Mouse (Mus musculus) MEL (cell line): ENCODE results near the gene Numa1. TPM values are rescaled to one million over a fixed set of nuclear protein-coding genes. Genes with fewer than 3 reads are reported as not detected.

Experiments
- DNase-seq: peaks from one replicate; pipeline ENCODE4 v3.0.0; 2011; ENCODE audit warnings: low read depth, low spot score
- H3K27ac ChIP-seq: 2 replicates; pipeline ENCODE4 v1.5.1; 2012; ENCODE audit warnings: low read depth, mild to moderate bottlenecking, control low read depth, low read length, moderate library complexity; ENCODE audit not compliant: control insufficient read depth
- H3K27me3 ChIP-seq, 2 experiments: fragments of 150-350 bp in 1 of 2; sonication (generic) in 1 of 2; 2 replicates each; pipeline ENCODE4 v1.6.1; 2012; ENCODE audit warnings: low read length in 2 of 2, mild to moderate bottlenecking in 2 of 2, improper control_type of control experiment in 1 of 2, moderate library complexity in 1 of 2; ENCODE audit not compliant: insufficient read depth in 2 of 2, control insufficient read depth in 1 of 2
- H3K36me3 ChIP-seq, 2 experiments: 2 replicates each; pipeline ENCODE4 v1.6.1; 2012 to 2014; ENCODE audit warnings: low read length in 2 of 2, improper control_type of control experiment in 1 of 2, inconsistent platforms in 1 of 2, mild to moderate bottlenecking in 1 of 2; ENCODE audit not compliant: insufficient read depth in 2 of 2, control insufficient read depth in 1 of 2
- H3K4me1 ChIP-seq, 2 experiments: fragments of 150-350 bp in 1 of 2; sonication (generic) in 1 of 2; 2 replicates each; pipeline ENCODE4 v1.6.1; 2012; ENCODE audit warnings: low read length in 2 of 2, improper control_type of control experiment in 1 of 2, mild to moderate bottlenecking in 1 of 2; ENCODE audit not compliant: insufficient read depth in 2 of 2, control insufficient read depth in 1 of 2
- H3K4me3 ChIP-seq, 2 experiments: fragments of 150-350 bp in 1 of 2; sonication (generic) in 1 of 2; 2 replicates each; pipeline ENCODE4 v1.5.1; 2012; ENCODE audit warnings: low read depth in 2 of 2, low read length in 2 of 2, mild to moderate bottlenecking in 2 of 2, moderate library complexity in 2 of 2, control low read depth in 1 of 2, improper control_type of control experiment in 1 of 2; ENCODE audit not compliant: control insufficient read depth in 1 of 2, insufficient read depth in 1 of 2
- H3K79me2 ChIP-seq: 2 replicates; pipeline ENCODE4 v1.6.1; 2012; ENCODE audit warnings: mild to moderate bottlenecking, low read length, moderate library complexity; ENCODE audit not compliant: control insufficient read depth, poor library complexity, insufficient read depth
- H3K9ac ChIP-seq: 2 replicates; pipeline ENCODE4 v1.6.1; 2012; ENCODE audit warnings: low read depth, mild to moderate bottlenecking, control low read depth, low read length, moderate library complexity; ENCODE audit not compliant: control insufficient read depth, poor library complexity, severe bottlenecking
- H3K9me3 ChIP-seq: fragments of 150-350 bp; sonication (generic); replicated peaks from 2 replicates; pipeline ENCODE4 v1.6.1; 2012; ENCODE audit warnings: mild to moderate bottlenecking, low read length, improper control_type of control experiment, moderate library complexity; ENCODE audit not compliant: insufficient read depth
- BHLHE40 ChIP-seq: IDR thresholded peaks from 2 replicates; pipeline ENCODE4 v1.6.1; 2012; ENCODE audit warnings: low read depth, mild to moderate bottlenecking, inconsistent platforms, low read length, improper control_type of control experiment, borderline replicate concordance
- CHD1 ChIP-seq: IDR thresholded peaks from 2 replicates; pipeline ENCODE4 v1.6.1; 2012; ENCODE audit warnings: low read depth, mild to moderate bottlenecking, inconsistent platforms, low read length, improper control_type of control experiment
- CHD2 ChIP-seq: IDR thresholded peaks from 2 replicates; pipeline ENCODE4 v1.6.1; 2011; ENCODE audit warnings: low read length, improper control_type of control experiment
- CTCF ChIP-seq, 3 experiments: IDR thresholded peaks in 2 of 3; conservative IDR thresholded peaks in 1 of 3; 2 replicates each; pipeline ENCODE4 v1.5.1; 2011 to 2012; ENCODE audit warnings: low read length in 3 of 3, low read depth in 2 of 3, mild to moderate bottlenecking in 2 of 3, improper control_type of control experiment in 1 of 3, inconsistent platforms in 1 of 3, mixed read lengths in 1 of 3, moderate library complexity in 1 of 3; ENCODE audit not compliant: control insufficient read depth in 1 of 3, insufficient read depth in 1 of 3, poor library complexity in 1 of 3, severe bottlenecking in 1 of 3
- E2F4 ChIP-seq: IDR thresholded peaks from 2 replicates; pipeline ENCODE4 v1.6.1; 2011; ENCODE audit warnings: low read depth, low read length, improper control_type of control experiment, borderline replicate concordance
- EP300 ChIP-seq, 2 experiments: IDR thresholded peaks; 2 replicates each; pipeline ENCODE4 v1.6.1; 2011; ENCODE audit warnings: improper control_type of control experiment in 2 of 2, low read length in 2 of 2, low read depth in 1 of 2, mild to moderate bottlenecking in 1 of 2
- GATA1 ChIP-seq: IDR thresholded peaks from 2 replicates; pipeline ENCODE4 v1.6.1; 2011; ENCODE audit warnings: low read depth, low read length, improper control_type of control experiment
- HCFC1 ChIP-seq: IDR thresholded peaks from 2 replicates; pipeline ENCODE4 v1.6.1; 2012; ENCODE audit warnings: low read depth, mild to moderate bottlenecking, inconsistent platforms, low read length, improper control_type of control experiment, moderate library complexity
- JUND ChIP-seq: IDR thresholded peaks from 2 replicates; pipeline ENCODE4 v1.6.1; 2011; ENCODE audit warnings: low read depth, mild to moderate bottlenecking, improper control_type of control experiment, low read length
- MAFK ChIP-seq: IDR thresholded peaks from 2 replicates; pipeline ENCODE4 v1.6.1; 2011; ENCODE audit warnings: low read depth, mild to moderate bottlenecking, low read length, improper control_type of control experiment, borderline replicate concordance
- MAZ ChIP-seq: IDR thresholded peaks from 2 replicates; pipeline ENCODE4 v1.6.1; 2012; ENCODE audit warnings: low read depth, mild to moderate bottlenecking, inconsistent platforms, low read length, improper control_type of control experiment
- MEF2A ChIP-seq: IDR thresholded peaks from 2 replicates; pipeline ENCODE4 v1.6.1; 2014; ENCODE audit warnings: low read depth, mild to moderate bottlenecking, inconsistent platforms, low read length, improper control_type of control experiment; ENCODE audit not compliant: poor library complexity, insufficient replicate concordance, severe bottlenecking; ENCODE audit errors: extremely low read depth
- MXI1 ChIP-seq: IDR thresholded peaks from 2 replicates; pipeline ENCODE4 v1.6.1; 2011; ENCODE audit warnings: mild to moderate bottlenecking, low read depth, low read length, improper control_type of control experiment
- MYC ChIP-seq: IDR thresholded peaks from 2 replicates; pipeline ENCODE4 v1.6.1; 2011; ENCODE audit warnings: low read depth, mild to moderate bottlenecking, low read length, improper control_type of control experiment, moderate library complexity
- NRF1 ChIP-seq: IDR thresholded peaks from 2 replicates; pipeline ENCODE4 v1.6.1; 2014; ENCODE audit warnings: low read depth, mild to moderate bottlenecking, inconsistent platforms, low read length, improper control_type of control experiment, moderate library complexity; ENCODE audit not compliant: poor library complexity, insufficient read depth, severe bottlenecking
- POLR2A ChIP-seq, 2 experiments: IDR thresholded peaks; 2 replicates each; pipeline ENCODE4 v1.6.1; 2011 to 2012; ENCODE audit warnings: low read length in 2 of 2, mild to moderate bottlenecking in 2 of 2, control low read depth in 1 of 2, improper control_type of control experiment in 1 of 2, low read depth in 1 of 2, moderate library complexity in 1 of 2; ENCODE audit not compliant: control insufficient read depth in 1 of 2, insufficient read depth in 1 of 2, poor library complexity in 1 of 2
- RAD21 ChIP-seq: IDR thresholded peaks from 2 replicates; pipeline ENCODE4 v1.6.1; 2011; ENCODE audit warnings: mild to moderate bottlenecking, low read depth, low read length, improper control_type of control experiment
- SIN3A ChIP-seq: IDR thresholded peaks from 2 replicates; pipeline ENCODE4 v1.6.1; 2012; ENCODE audit warnings: low read length, improper control_type of control experiment, inconsistent platforms
- SMC3 ChIP-seq: IDR thresholded peaks from 2 replicates; pipeline ENCODE4 v1.6.1; 2011; ENCODE audit warnings: low read depth, low read length, improper control_type of control experiment
- TAL1 ChIP-seq: IDR thresholded peaks from 2 replicates; pipeline ENCODE4 v1.6.1; 2012; ENCODE audit warnings: mild to moderate bottlenecking, inconsistent platforms, low read length, moderate library complexity, mixed read lengths
- ZMIZ1 ChIP-seq: IDR thresholded peaks from 2 replicates; pipeline ENCODE4 v1.6.1; 2012; ENCODE audit warnings: low read depth, mild to moderate bottlenecking, inconsistent platforms, low read length, improper control_type of control experiment, moderate library complexity
- polyA plus RNA-seq, 2 experiments: library from polyadenylated mRNA; stranded (reverse) in 1 of 2; unstranded in 1 of 2; fragments of >175 nt in 1 of 2; fragments of >200 nt in 1 of 2; gene quantifications; 2 replicates each; pipeline versions ENCODE4 v1.2.1 to v1.2.4; 2012; ENCODE audit warnings: low replicate concordance in 2 of 2, low read depth in 1 of 2; ENCODE audit not compliant: insufficient read length in 2 of 2, insufficient read depth in 1 of 2, missing spikeins in 1 of 2
- total RNA-seq: library from RNA; depleted of rRNA; stranded (reverse); fragments of 300-350 nt; gene quantifications from 2 replicates; pipeline ENCODE4 v1.2.3, GENCODE M21; 2012

Gene Numa1
- total and polyA plus RNA-seq, 3 experiments, result 48.7 to 91.2 (median 50.0) TPM

DNA sequence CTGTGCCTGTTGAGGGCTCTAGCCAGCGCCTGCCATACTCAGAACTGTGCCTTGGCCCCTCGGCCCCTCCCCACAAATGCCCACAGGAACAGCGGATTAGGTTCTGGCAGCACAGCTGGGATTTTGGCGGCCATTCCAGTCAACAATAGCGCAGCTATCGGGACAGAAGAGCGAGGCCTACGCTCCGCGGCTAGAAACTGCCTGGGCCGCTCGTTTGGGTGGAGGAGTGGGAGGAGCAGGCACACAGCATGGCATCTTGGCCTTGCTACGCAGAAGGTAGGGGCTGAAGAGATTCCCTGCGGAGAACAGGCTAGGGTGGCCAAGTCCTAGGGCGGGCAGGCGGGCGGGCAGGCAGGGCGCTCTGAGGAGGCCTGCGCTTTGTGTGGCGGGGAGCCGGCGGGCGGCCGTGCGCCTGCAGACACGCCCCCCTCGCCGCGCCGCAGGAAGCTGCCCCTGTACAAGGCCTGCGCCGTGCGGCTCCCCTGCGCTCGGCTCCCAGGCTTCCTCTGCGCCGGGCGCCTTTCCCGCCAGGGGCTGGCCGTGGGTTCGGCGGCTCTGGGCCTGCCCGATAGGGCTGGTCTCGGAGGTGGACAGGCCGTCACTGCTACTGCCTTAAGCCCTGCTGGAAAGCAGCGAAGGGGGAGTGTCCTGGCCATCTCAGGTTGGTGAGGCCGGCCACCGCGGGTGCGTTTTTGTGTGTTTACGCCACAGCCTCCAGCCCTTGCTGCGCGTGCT is 36.0 kb downstream of the Numa1 start:
- Histone ChIP-seq H3K27ac (peak overlapping the region; percentile 92), H3K4me3 (peak overlapping the region; percentile 80 to 88), H3K9ac (peak overlapping the region; percentile 95), H3K36me3 (peaks cover under 1 to 22% of the 10 kb centered on the region in 2 experiments; a peak in 3 of 4 replicates), H3K9me3 (no peaks in the 10 kb centered on the region), H3K27me3 (no peaks in the 10 kb centered on the region), H3K79me2 (peaks cover 37% of the 10 kb centered on the region), H3K4me1 (peaks cover 13 to 14% of the 10 kb centered on the region in 2 experiments; a peak in 3 of 4 replicates)
- DNase-seq, result peak; percentile 89
- no peak; the same call in none of the 2 replicates for TF ChIP-seq HCFC1
- TF ChIP-seq EP300 (IDR thresholded peaks at IDR 0.05; ENCODE audit: low read depth in 1 of 2, low read length in 2 of 2), result no peak
- no peak for TF ChIP-seq BHLHE40
- TF ChIP-seq MEF2A, result no peak
- peak; percentile 53; the same call in 1 of the 2 replicates for TF ChIP-seq E2F4
- no peak for TF ChIP-seq CTCF (IDR thresholded peaks at IDR 0.05 in 2 of 3, conservative IDR thresholded peaks at IDR 0.05 in 1 of 3; ENCODE audit: control insufficient read depth in 1 of 3, insufficient read depth in 1 of 3, low read depth in 2 of 3, low read length in 3 of 3, poor library complexity in 1 of 3, severe bottlenecking in 1 of 3)
- no peak for TF ChIP-seq RAD21
- TF ChIP-seq SMC3, result no peak
- TF ChIP-seq JUND, result no peak
- peak; percentile 60 for TF ChIP-seq SIN3A
- no peak for TF ChIP-seq GATA1
- TF ChIP-seq MYC, result 0 out of 2 replicates have a peak, but pooled peaks have one; percentile 24
- TF ChIP-seq NRF1, result peak; percentile 46
- no peak for TF ChIP-seq TAL1
- no peak for TF ChIP-seq MAZ
- no peak for TF ChIP-seq CHD2
- no peak for TF ChIP-seq MAFK
- no peak for TF ChIP-seq CHD1
- peak; percentile 75 for TF ChIP-seq MXI1
- TF ChIP-seq ZMIZ1, result 0 out of 2 replicates have a peak, but pooled peaks have one; percentile 6
- TF ChIP-seq POLR2A (IDR thresholded peaks at IDR 0.05; ENCODE audit: control insufficient read depth in 1 of 2, insufficient read depth in 1 of 2, low read depth in 1 of 2, low read length in 2 of 2, poor library complexity in 1 of 2), result peak in 1 of 2 experiments; percentile 63; a peak in 2 of 4 replicates
